Mouse (Mus musculus) cerebellum, adult 2 months (tissue): ENCODE results near the gene Olfr625-ps1.
"Not testable (repeated sequence)": the region's sequence is repeated elsewhere in the genome, so short reads cannot be mapped to it uniquely, and the experiment has no call there.

Experiments
- CTCF ChIP-seq: fragments of 200-500 bp; IDR thresholded peaks from 2 replicates; pipeline ENCODE4 v1.5.1; 2011; ENCODE audit warnings: low read depth, mild to moderate bottlenecking, control low read depth, low read length, moderate library complexity, borderline replicate concordance; ENCODE audit not compliant: insufficient read depth
- POLR2A ChIP-seq: fragments of 200-500 bp; IDR thresholded peaks from 2 replicates; pipeline ENCODE4 v1.6.1; 2011; ENCODE audit warnings: low read length, control low read depth, borderline replicate concordance; ENCODE audit not compliant: insufficient read depth

GRCm38 (mm10) chr7:103716398-103716797 lies 33.9 kb downstream of the Olfr625-ps1 start:
- TF ChIP-seq POLR2A, CTCF: not testable (repeated sequence)
